Mouse (Mus musculus) forebrain, embryonic 15.5 days (tissue): ENCODE measurements at regions not wholly inside any gene's neighbourhood (a gene's known extent, or its start where the extent isn't known, plus 50 kb on each side); places are given as distances from the start of the nearest gene placed in this dataset.
"Not testable (repeated sequence)": the region's sequence is repeated elsewhere in the genome, so short reads cannot be mapped to it uniquely, and the experiment has no call there.

Experiments
- ATAC-seq: fragments of 200-750 bp; cut with Nextera tagmentation; replicated peaks from 2 replicates; pipeline ENCODE4 v1.8.0; 2017; ENCODE audit warnings: mild to moderate bottlenecking, moderate TSS enrichment, moderate library complexity
- H3K27ac ChIP-seq: fragments of 300-500 bp; sonication (generic); replicated peaks from 2 replicates; pipeline ENCODE4 v1.5.1; 2015; ENCODE audit warnings: mild to moderate bottlenecking, inconsistent platforms
- H3K27me3 ChIP-seq: fragments of 300-500 bp; sonication (generic); 2 replicates; pipeline ENCODE4 v1.6.1; 2015; ENCODE audit warnings: inconsistent platforms
- H3K36me3 ChIP-seq: fragments of 300-500 bp; sonication (generic); 2 replicates; pipeline ENCODE4 v1.6.1; 2015; ENCODE audit warnings: mild to moderate bottlenecking, inconsistent platforms
- H3K4me1 ChIP-seq: fragments of 300-500 bp; sonication (generic); 2 replicates; pipeline ENCODE4 v1.6.1; 2015; ENCODE audit warnings: inconsistent platforms
- H3K4me2 ChIP-seq: fragments of 300-500 bp; sonication (generic); replicated peaks from 2 replicates; pipeline ENCODE4 v1.6.1; 2015; ENCODE audit warnings: mild to moderate bottlenecking, inconsistent platforms
- H3K4me3 ChIP-seq: fragments of 300-500 bp; sonication (generic); 2 replicates; pipeline ENCODE4 v1.5.1; 2015; ENCODE audit warnings: mild to moderate bottlenecking, inconsistent platforms
- H3K9ac ChIP-seq: fragments of 300-500 bp; sonication (generic); replicated peaks from 2 replicates; pipeline ENCODE4 v1.6.1; 2015; ENCODE audit warnings: mild to moderate bottlenecking, inconsistent platforms
- H3K9me3 ChIP-seq: fragments of 300-500 bp; sonication (generic); 2 replicates; pipeline ENCODE4 v1.6.1; 2016; ENCODE audit warnings: inconsistent platforms
- WGBS: fragments of 180-500 bp; shearing (Covaris S2); methylation state at CpG from one replicate; pipeline ENCODE4 v1.1.7; 2015; ENCODE audit warnings: mixed read lengths; 5-methylcytosine and 5-hydroxymethylcytosine counted together

DNA sequence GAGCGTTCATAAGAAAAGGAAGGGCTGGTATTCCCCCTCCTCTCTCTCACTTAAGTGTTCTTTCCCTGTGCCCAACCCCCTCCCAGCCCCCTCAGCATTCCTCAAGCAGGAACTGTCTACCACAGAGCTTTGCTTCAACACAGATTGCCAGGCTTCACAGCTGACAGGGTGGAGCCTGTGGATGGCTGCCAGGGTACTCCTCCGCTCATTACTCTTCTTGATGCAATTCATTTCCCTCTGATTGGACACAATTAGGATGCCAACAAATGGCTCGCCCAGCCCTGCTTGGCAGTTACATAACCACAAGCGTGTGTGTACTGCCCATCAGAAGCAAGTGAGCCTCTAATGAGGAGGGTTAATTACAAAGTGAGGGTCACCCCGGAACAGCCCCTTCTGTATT lies 116.5 kb upstream of the Galnt18 start:
- peak overlapping the region; percentile 73 for H3K27ac ChIP-seq
- peak overlapping the region; percentile 13; the same call in 1 of the 2 replicates for H3K4me2 ChIP-seq
- H3K4me1 ChIP-seq: peaks cover 17% of the 10 kb centered on the region
- H3K9ac ChIP-seq: no peak overlapping the region
- peaks cover 1% of the 10 kb centered on the region for H3K9me3 ChIP-seq
- WGBS: 9% methylated on average over 5 of the region's 5 CpGs
- no peaks in the 10 kb centered on the region for H3K27me3 ChIP-seq
- H3K36me3 ChIP-seq: no peaks in the 10 kb centered on the region
- peak; percentile 100 for ATAC-seq
- no peak overlapping the region for H3K4me3 ChIP-seq

DNA sequence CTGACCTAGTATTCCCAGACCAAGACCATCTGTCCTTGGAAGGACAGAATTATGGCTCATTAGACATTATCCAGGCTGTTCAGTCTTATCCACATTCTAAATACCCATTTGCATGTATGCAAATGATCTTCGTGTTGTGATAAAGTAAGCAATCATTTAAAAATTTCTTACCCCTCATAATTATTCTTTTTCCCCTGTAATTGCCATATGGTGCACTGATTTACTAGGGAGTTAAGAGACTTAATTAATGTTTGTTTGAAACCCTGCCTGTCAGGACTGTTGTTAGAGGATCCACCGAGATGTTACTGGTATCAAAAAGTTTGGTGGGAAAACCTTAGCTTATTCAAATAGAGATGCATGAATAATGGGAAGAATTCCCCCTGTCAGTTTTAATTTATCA lies 103.2 kb upstream of the Galnt18 start:
- WGBS: 48% methylated on average over 2 of the region's 2 CpGs
- Histone ChIP-seq H3K4me1 (peaks cover 5% of the 10 kb centered on the region; the same call in 1 of the 2 replicates), H3K27me3 (no peaks in the 10 kb centered on the region), H3K36me3 (no peaks in the 10 kb centered on the region), H3K4me3 (no peak overlapping the region), H3K9me3 (no peaks in the 10 kb centered on the region), H3K27ac (peak overlapping the region; percentile 31; the same call in 1 of the 2 replicates), H3K4me2 (no peak overlapping the region), H3K9ac (no peak overlapping the region)
- no peak; the same call in 1 of the 2 replicates for ATAC-seq

DNA sequence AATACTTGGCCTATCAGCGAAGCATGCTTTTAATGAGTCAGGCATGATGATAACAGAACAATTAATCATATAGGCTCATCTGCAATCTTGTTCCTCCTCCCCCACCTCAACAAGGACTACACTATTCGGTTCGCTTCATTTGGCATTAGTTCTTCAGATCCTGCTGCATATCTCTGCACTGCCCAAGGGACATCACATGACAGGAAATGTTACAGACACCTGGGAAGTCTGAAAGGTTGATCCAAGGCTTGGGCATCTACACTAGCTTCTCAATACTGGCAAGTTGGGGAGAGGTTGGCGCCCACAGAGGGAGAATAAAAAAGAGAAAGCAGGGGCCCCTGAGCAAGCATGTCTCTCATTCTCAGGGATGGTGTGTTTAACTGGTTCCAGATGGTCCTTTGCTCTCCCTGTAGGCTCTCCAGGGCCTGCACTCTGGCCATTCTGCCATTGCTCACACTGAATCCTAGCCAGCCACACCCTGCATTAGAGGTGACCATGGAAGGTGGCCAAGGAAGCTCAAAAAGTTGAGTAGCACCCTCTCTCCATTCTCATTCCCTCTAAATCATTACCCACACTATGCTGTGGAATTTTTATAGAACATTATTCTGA lies 100.4 kb upstream of the Galnt18 start:
- WGBS: 93% methylated on average over 4 of the region's 4 CpGs
- no peak for ATAC-seq
- H3K4me2 ChIP-seq: no peak overlapping the region
- H3K9me3 ChIP-seq: no peaks in the 10 kb centered on the region
- H3K9ac ChIP-seq: no peak overlapping the region
- H3K36me3 ChIP-seq: no peaks in the 10 kb centered on the region
- H3K27me3 ChIP-seq: no peaks in the 10 kb centered on the region
- peaks cover 5% of the 10 kb centered on the region; the same call in 1 of the 2 replicates for H3K4me1 ChIP-seq
- no peak overlapping the region for H3K27ac ChIP-seq
- H3K4me3 ChIP-seq: no peak overlapping the region

DNA sequence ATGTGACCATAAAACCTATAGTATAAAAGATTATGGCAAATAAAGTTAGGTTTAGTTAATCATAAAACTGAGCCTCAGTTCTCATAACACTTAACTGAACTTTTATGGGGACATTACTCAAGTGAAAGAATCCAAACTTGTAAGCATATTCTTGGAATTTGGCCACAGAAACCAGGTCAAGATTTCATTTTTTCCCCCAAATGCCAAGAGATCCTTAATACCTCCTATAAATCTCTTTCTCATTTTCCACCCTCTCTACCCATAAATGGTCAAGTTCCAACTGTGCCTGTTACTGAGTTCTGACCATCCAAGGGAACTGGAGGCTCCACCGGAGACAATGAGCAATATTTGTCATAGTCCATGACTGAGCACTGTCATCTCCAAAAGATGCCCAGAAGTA lies 97.8 kb upstream of the Galnt18 start:
- no peak overlapping the region for H3K4me2 ChIP-seq
- H3K9ac ChIP-seq: no peak overlapping the region
- no peaks in the 10 kb centered on the region for H3K36me3 ChIP-seq
- H3K27me3 ChIP-seq: no peaks in the 10 kb centered on the region
- H3K27ac ChIP-seq: no peak overlapping the region
- 89% methylated on average over 1 of the region's 1 CpGs for WGBS
- no peak for ATAC-seq
- H3K9me3 ChIP-seq: no peaks in the 10 kb centered on the region
- H3K4me1 ChIP-seq: no peaks in the 10 kb centered on the region; the same call in 1 of the 2 replicates
- H3K4me3 ChIP-seq: no peak overlapping the region

DNA sequence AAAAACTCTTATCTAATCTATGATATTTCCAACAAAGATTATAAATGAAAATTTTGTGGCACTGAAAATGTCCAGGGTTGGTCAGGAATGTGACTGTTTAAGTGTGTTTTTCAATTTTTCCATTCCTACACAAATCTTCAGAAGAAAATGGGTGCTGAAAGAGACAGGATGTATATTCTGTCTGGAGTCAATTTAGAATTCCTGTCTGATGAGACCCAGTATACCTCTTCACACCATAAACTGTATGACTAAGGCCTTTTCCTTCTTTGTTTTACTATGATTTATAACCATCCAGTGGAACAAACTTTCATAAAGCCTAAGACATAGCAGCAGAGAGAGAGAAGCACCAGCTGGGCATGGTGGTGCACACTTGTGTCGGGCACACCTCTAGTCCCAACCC lies 96.2 kb upstream of the Galnt18 start:
- H3K36me3 ChIP-seq: no peaks in the 10 kb centered on the region
- no peaks in the 10 kb centered on the region for H3K27me3 ChIP-seq
- 95% methylated on average over 1 of the region's 1 CpGs for WGBS
- H3K4me2 ChIP-seq: no peak overlapping the region
- no peak overlapping the region for H3K4me3 ChIP-seq
- no peak for ATAC-seq
- H3K27ac ChIP-seq: no peak overlapping the region
- H3K9me3 ChIP-seq: no peaks in the 10 kb centered on the region
- no peak overlapping the region for H3K9ac ChIP-seq
- no peaks in the 10 kb centered on the region for H3K4me1 ChIP-seq

DNA sequence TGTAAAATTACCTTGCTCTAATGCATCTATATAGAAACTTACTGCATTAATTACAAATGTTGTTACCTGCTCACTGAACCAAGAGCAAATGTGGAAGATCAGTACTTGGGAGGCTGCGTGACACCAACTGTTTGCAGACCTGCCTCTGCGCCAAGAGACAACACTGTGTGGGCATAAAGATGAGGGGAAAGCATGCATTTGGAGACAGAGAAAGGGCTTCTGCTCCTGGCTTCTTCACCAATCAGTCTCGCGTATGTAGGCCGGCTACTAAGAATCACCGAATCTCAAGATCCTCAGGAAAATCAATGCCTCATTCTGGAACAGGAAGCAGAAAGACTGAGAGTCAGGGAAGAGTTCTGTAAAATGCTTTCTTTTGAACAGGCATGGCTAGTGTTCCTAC lies 89.6 kb upstream of the Galnt18 start:
- WGBS: 78% methylated on average over 6 of the region's 6 CpGs

DNA sequence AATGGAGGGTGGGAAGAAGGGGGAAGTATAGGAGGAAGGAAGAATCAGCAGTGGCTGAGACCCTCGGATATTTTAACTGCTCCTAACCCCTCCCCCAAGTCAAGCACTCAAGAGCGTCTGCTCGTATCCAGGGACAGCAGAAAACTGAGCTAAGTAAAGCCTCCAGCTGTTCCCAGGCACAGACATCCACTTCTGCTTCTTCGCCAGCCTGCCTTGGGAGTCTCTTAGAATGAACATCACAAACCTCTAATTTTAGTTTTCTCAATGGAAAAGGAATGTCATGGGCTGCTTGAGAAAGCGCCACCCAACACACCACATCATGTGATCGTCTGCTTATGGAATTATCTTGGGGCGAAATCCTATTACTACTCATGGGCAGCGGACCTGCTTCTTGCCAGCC lies 83.3 kb upstream of the Galnt18 start:
- no peak for ATAC-seq
- Histone ChIP-seq H3K4me2 (no peak overlapping the region), H3K4me3 (no peak overlapping the region), H3K36me3 (no peaks in the 10 kb centered on the region), H3K27me3 (no peaks in the 10 kb centered on the region), H3K4me1 (no peaks in the 10 kb centered on the region; the same call in 1 of the 2 replicates), H3K9me3 (no peaks in the 10 kb centered on the region), H3K9ac (no peak overlapping the region), H3K27ac (no peak overlapping the region)
- 67% methylated on average over 8 of the region's 8 CpGs for WGBS

More for the DNA sequence above, 89.6 kb upstream of the Galnt18 start:
- Histone ChIP-seq H3K9me3 (no peaks in the 10 kb centered on the region), H3K4me3 (no peak overlapping the region), H3K4me2 (no peak overlapping the region), H3K4me1 (peaks cover 7% of the 10 kb centered on the region; the same call in 1 of the 2 replicates), H3K27ac (no peak overlapping the region; the same call in 1 of the 2 replicates), H3K9ac (no peak overlapping the region), H3K36me3 (no peaks in the 10 kb centered on the region), H3K27me3 (no peaks in the 10 kb centered on the region)
- ATAC-seq: no peak

DNA sequence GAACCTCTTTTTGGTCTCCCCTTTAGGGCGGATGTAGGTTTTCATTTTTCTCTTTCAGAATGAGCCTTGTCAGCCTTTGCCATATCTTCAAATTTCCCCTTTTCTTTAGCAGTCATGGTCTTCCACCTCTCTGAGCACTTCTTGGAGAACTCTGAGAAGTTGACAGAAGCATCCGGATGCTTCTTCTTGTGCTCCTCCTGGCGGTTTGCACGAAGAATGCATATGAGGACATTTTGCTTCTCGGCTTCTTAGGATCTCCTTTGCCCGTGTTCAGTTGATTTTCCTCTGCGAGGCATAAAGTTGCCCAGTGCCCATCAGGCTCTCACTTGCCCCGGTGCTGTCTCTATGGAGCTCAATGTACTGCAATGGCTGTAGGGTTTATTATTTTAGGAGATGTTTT lies 78.5 kb upstream of the Galnt18 start:
- ATAC-seq, H3K4me1 ChIP-seq, H3K9ac ChIP-seq, H3K36me3 ChIP-seq, H3K27me3 ChIP-seq, H3K27ac ChIP-seq, H3K4me2 ChIP-seq, H3K9me3 ChIP-seq, H3K4me3 ChIP-seq: not testable (repeated sequence)
- 87% methylated on average over 8 of the region's 8 CpGs for WGBS

DNA sequence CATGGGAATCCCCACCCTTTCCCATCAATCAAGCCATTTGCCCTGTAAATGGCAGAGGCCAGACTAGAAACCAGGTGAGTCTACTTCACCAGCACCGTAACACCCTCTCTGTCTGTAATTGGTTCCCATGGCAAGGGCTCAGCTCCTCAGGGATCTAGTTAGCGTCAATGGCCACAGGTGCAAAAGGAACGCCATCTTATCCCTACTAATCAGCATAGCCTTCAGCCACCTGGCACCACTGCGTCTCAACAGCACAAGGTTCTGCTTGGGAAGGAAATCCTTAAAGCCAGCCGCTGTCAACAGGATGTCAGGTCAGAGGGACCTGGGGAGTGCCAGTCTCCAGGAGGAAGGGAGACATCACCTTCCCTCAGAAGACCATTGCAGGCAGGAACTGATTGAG lies 77.2 kb upstream of the Galnt18 start:
- H3K4me1 ChIP-seq: no peaks in the 10 kb centered on the region
- no peaks in the 10 kb centered on the region for H3K27me3 ChIP-seq
- no peak overlapping the region for H3K4me2 ChIP-seq
- no peak for ATAC-seq
- H3K36me3 ChIP-seq: no peaks in the 10 kb centered on the region
- H3K9me3 ChIP-seq: no peaks in the 10 kb centered on the region
- no peak overlapping the region for H3K9ac ChIP-seq
- H3K27ac ChIP-seq: no peak overlapping the region
- 69% methylated on average over 5 of the region's 5 CpGs for WGBS
- no peak overlapping the region for H3K4me3 ChIP-seq

DNA sequence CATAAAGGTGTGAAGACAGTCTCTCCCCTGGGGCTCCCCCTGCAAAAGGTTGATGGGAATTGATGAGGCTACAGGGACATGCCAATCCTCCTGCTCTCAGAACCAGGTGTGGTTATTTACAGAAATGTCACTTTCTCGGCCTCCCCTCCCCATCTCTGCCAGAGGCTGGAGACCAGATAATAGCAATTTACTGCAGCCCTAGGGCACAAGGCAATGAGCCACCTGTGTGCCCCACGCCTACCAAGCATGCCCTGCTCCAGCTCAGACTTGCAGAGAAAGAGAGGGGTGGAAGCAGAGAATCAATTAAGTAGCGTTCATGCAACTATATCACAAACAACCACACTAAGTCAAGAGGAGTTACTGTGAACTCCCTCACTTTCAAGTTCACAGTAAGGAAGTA lies 75.5 kb upstream of the Galnt18 start:
- Histone ChIP-seq H3K36me3 (no peaks in the 10 kb centered on the region), H3K4me3 (no peak overlapping the region), H3K27ac (no peak overlapping the region), H3K9ac (no peak overlapping the region), H3K4me1 (no peaks in the 10 kb centered on the region), H3K9me3 (no peaks in the 10 kb centered on the region), H3K27me3 (no peaks in the 10 kb centered on the region), H3K4me2 (no peak overlapping the region)
- no peak for ATAC-seq
- WGBS: 78% methylated on average over 3 of the region's 3 CpGs

DNA sequence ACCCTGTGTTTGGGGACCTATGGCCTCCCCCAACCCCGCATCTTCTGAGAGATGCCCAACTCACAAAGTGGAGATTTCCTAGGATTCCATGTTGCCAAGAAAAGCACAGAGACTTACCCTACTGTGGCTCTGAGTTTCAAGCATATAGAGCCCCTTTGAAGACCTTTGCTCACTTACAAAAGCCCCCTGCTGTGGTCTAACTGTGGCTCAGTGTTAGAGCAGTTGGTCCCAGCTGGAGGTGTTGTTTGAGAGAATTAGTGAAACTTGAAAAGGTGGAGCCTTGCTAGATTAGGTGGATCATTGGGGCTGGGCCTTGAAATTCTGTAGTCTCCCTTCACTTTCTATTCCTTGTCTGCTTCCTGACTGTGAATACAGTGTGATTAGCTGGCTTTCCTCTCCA lies 66.6 kb upstream of the Galnt18 start:
- Histone ChIP-seq H3K36me3 (no peaks in the 10 kb centered on the region), H3K9ac (no peak overlapping the region), H3K4me2 (no peak overlapping the region), H3K4me1 (no peaks in the 10 kb centered on the region), H3K9me3 (no peaks in the 10 kb centered on the region), H3K27me3 (no peaks in the 10 kb centered on the region), H3K27ac (no peak overlapping the region), H3K4me3 (no peak overlapping the region)
- ATAC-seq: no peak
- WGBS: 18% methylated on average over 1 of the region's 1 CpGs

DNA sequence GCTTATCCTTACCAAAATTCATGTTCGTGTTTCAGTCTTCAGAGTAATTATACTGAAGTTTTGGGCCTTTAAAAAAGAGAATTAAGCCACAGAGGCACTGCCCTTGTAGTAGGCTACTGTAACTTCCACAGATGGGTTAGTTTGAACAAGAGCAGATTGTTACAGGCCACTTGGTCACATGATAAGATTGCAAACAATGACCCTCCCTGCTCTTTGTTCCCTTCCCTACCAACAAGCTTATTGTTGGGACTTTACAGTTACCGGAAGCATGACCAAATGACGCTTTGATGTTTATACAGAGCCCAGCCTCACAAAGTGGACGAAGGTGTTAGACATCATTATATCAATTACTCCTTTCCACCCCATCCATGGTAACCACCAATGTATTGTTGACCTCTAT lies 63.9 kb upstream of the Galnt18 start:
- H3K4me2 ChIP-seq: no peak overlapping the region
- H3K36me3 ChIP-seq: no peaks in the 10 kb centered on the region
- no peaks in the 10 kb centered on the region for H3K4me1 ChIP-seq
- 91% methylated on average over 4 of the region's 4 CpGs for WGBS
- H3K9me3 ChIP-seq: no peaks in the 10 kb centered on the region
- no peak for ATAC-seq
- H3K9ac ChIP-seq: no peak overlapping the region
- H3K4me3 ChIP-seq: no peak overlapping the region
- no peaks in the 10 kb centered on the region for H3K27me3 ChIP-seq
- H3K27ac ChIP-seq: no peak overlapping the region

DNA sequence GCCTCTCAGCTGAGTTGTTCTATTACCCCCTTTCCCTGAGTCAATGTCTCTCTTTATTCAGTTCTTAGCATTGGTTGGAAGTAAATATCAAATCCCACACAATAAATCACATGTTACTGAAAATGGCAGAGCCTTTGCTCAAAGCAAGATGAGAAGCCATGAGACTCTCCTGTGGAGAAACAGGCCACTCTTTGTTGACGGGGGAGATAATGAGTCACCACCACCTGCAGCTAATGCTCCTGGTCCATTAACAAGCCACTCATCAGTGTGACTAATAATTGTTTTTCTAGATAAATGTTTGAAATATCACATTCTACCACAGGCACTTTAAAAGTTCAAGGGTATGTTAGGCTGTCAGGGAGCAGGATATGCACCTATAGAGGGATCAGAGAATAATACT lies 61.0 kb upstream of the Galnt18 start:
- H3K27ac ChIP-seq: no peak overlapping the region
- no peak for ATAC-seq

More for the DNA sequence above, 61.0 kb upstream of the Galnt18 start:
- 58% methylated on average over 1 of the region's 1 CpGs for WGBS
- no peaks in the 10 kb centered on the region for H3K9me3 ChIP-seq
- H3K4me2 ChIP-seq: no peak overlapping the region
- no peaks in the 10 kb centered on the region for H3K36me3 ChIP-seq
- H3K4me3 ChIP-seq: no peak overlapping the region
- H3K9ac ChIP-seq: no peak overlapping the region
- H3K27me3 ChIP-seq: no peaks in the 10 kb centered on the region
- H3K4me1 ChIP-seq: no peaks in the 10 kb centered on the region
